Mouse (Mus musculus) adrenal gland, postnatal 10 days (tissue): ENCODE measurements around the gene Gm8247. TPM values are rescaled to one million over a fixed set of nuclear protein-coding genes. Genes with fewer than 3 reads are reported as not detected.
A peak's percentile ranks its signal among the peaks of the same experiment; 100 is the strongest.
"Not testable (repeated sequence)": the region's sequence is repeated elsewhere in the genome, so short reads cannot be mapped to it uniquely, and the experiment has no call there.

Experiments
- DNase-seq: peaks from one replicate; pipeline ENCODE4 v3.0.0; 2021; ENCODE audit warnings: mixed read lengths
- long read RNA-seq, 2 experiments: library from polyadenylated mRNA; stranded (forward); transcript quantifications; one replicate each; pipeline ENCODE4 v2.0.0; 2021
- total RNA-seq, 2 experiments: library from RNA; stranded (reverse); gene quantifications; 2 replicates each; pipeline ENCODE4 v1.2.3; 2021

Gm8247 gene
- total RNA-seq, result not detected
- long read RNA-seq, experiment 1, result 0 reads
- long read RNA-seq, experiment 2, result 0 reads

- DNase-seq, result not testable (repeated sequence)
Measured at GRCm38 (mm10) chr14:44582853-44583252, at the start of gene Gm8247. Gene Gm8247, plus strand, starts transcription at chr14:44583153.

DNA sequence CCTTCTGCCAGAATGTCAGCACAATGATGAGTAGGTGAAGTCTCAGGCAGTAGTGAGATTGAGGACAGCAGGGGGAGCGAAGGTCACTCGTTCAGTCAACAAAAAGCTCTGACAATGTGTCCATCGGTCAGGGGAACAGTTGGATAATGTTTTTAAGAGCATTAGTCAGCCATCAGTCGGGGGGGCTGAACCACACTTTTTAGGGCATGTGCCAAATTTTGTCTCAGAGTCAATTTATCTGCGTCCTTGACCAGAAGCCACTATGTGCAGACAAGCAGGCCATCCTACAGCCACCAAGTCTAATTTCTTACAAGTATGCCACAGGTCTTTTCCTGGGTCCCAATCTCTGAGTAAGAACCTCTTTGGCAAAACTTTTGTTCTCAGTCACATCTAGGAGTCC is 35.0 kb upstream of the Gm8247 start:
- peak; percentile 27 for DNase-seq

- DNase-seq, result not testable (repeated sequence)
Measured at GRCm38 (mm10) chr14:44591765-44592164, 8.8 kb downstream of the Gm8247 start.

DNA sequence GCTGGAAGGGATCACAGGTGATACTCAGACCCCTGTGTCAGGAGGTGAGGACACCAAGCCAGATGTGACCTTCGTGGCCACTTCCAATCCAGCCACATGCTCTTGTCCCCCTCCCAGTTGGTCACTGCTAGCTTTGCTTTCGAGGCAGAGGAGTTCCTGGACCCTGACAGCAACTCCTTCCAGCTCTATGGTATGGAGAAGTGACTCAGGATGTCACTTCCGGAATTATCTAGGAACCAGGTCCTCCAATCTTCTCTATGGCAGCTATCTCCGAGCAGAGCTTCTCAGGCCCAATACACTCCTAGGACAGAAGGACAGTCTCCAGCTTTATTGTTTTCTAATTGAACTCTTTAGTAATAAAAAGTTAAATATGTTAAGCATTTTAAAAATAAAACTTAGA is 44.8 kb downstream of the Gm8247 start, which contains the start of gene Gm5624:
TSS of gene Gm5624 (minus strand) at position 202 of the 400 bp plus-strand sequence.
- not testable (repeated sequence) for DNase-seq

Other genes starting within 250 kb of the Gm8247 start
- gene Gm5930, start 244.6 kb upstream of the Gm8247 start, total RNA-seq, result not detected
- not detected for gene Gm8229, start 217.8 kb upstream of the Gm8247 start, total RNA-seq
- gene Gm3371, start 172.5 kb upstream of the Gm8247 start, total RNA-seq, result not detected
- not detected for gene Gm8232, start 149.5 kb upstream of the Gm8247 start, total RNA-seq
- not detected for gene BC061237, start 90.7 kb upstream of the Gm8247 start, total RNA-seq
- gene Gm17093, start 64.9 kb upstream of the Gm8247 start, total RNA-seq, result not detected
- gene Gm5624, start 44.8 kb downstream of the Gm8247 start, total RNA-seq, result not detected
- gene Gm8257, start 123.3 kb downstream of the Gm8247 start, total RNA-seq, result not detected
- not detected for gene Gm8267, start 167.2 kb downstream of the Gm8247 start, total RNA-seq